Mouse (Mus musculus): ENCODE measurements around the gene Gas7. TPM values are rescaled to one million over a fixed set of nuclear protein-coding genes. Genes with fewer than 3 reads are reported as not detected.

Gas7 gene
- polyA plus RNA-seq, 1 experiment from 2014 or later = 10.5 TPM

GRCm38 (mm10) chr11:67582570-67582969 is 127.3 kb downstream of the Gas7 start:
- Histone ChIP-seq H3K36me3 (ENCODE audit: insufficient read depth) (no peaks in the 10 kb centered on the region), H3K27ac (ENCODE audit: low read depth) (no peak overlapping the region), H3K4me2 (no peak overlapping the region), H3K4me1 (ENCODE audit: insufficient read depth) (0 out of 2 replicates have a peak, but pooled peaks cover 10% of the 10 kb centered on the region), H3K9me3 (ENCODE audit: low read depth, low read length) (no peaks in the 10 kb centered on the region), H3K27me3 (ENCODE audit: insufficient read depth, low read length) (no peaks in the 10 kb centered on the region), H3K9ac (no peak overlapping the region), H3K4me3 (ENCODE audit: low read depth, low read length) (no peak overlapping the region)
- no peak for TF ChIP-seq CTCF (IDR thresholded peaks at IDR 0.05; ENCODE audit: low read depth)
- WGBS = 96% methylated on average over 4 of the region's 4 CpGs
- ATAC-seq (ENCODE audit: insufficient read depth) (no peak), DNase-seq (no peak)

GRCm38 (mm10) chr11:67585016-67585415 is 129.8 kb downstream of the Gas7 start:
- Histone ChIP-seq H3K4me2 (no peak overlapping the region), H3K9ac (no peak overlapping the region), H3K27me3 (ENCODE audit: insufficient read depth, low read length) (no peaks in the 10 kb centered on the region), H3K36me3 (ENCODE audit: insufficient read depth) (no peaks in the 10 kb centered on the region), H3K27ac (ENCODE audit: low read depth) (no peak overlapping the region), H3K9me3 (ENCODE audit: low read depth, low read length) (no peaks in the 10 kb centered on the region), H3K4me1 (ENCODE audit: insufficient read depth) (0 out of 2 replicates have a peak, but pooled peaks cover 9% of the 10 kb centered on the region), H3K4me3 (ENCODE audit: low read depth, low read length) (no peak overlapping the region)
- DNase-seq (no peak), ATAC-seq (ENCODE audit: insufficient read depth) (no peak)
- TF ChIP-seq CTCF (IDR thresholded peaks at IDR 0.05; ENCODE audit: low read depth) = no peak
- WGBS = 69% methylated on average over 6 of the region's 6 CpGs

GRCm38 (mm10) chr11:67585629-67586028 is 130.4 kb downstream of the Gas7 start:
- H3K4me3 ChIP-seq (ENCODE audit: low read depth, low read length) = no peak overlapping the region
- H3K36me3 ChIP-seq (ENCODE audit: insufficient read depth) = no peaks in the 10 kb centered on the region
- no peaks in the 10 kb centered on the region for H3K27me3 ChIP-seq (ENCODE audit: insufficient read depth, low read length)
- no peak overlapping the region for H3K9ac ChIP-seq
- no peak for TF ChIP-seq CTCF (IDR thresholded peaks at IDR 0.05; ENCODE audit: low read depth)
- no peak overlapping the region for H3K4me2 ChIP-seq
- H3K4me1 ChIP-seq (ENCODE audit: insufficient read depth) = 0 out of 2 replicates have a peak, but pooled peaks cover 5% of the 10 kb centered on the region
- no peak for ATAC-seq (ENCODE audit: insufficient read depth)
- no peak overlapping the region for H3K27ac ChIP-seq (ENCODE audit: low read depth)
- WGBS = 60% methylated on average over 2 of the region's 2 CpGs
- DNase-seq = no peak
- H3K9me3 ChIP-seq (ENCODE audit: low read depth, low read length) = no peaks in the 10 kb centered on the region

- Histone ChIP-seq H3K4me1 (ENCODE audit: insufficient read depth) (no peaks in the 10 kb centered on the region), H3K27ac (ENCODE audit: low read depth) (no peak overlapping the region), H3K4me3 (ENCODE audit: low read depth, low read length) (no peak overlapping the region), H3K9ac (no peak overlapping the region), H3K4me2 (no peak overlapping the region), H3K36me3 (ENCODE audit: insufficient read depth) (no peaks in the 10 kb centered on the region), H3K27me3 (ENCODE audit: insufficient read depth, low read length) (no peaks in the 10 kb centered on the region), H3K9me3 (ENCODE audit: low read depth, low read length) (no peaks in the 10 kb centered on the region)
- DNase-seq (no peak), ATAC-seq (ENCODE audit: insufficient read depth) (no peak)
- 83% methylated on average over 3 of the region's 3 CpGs for WGBS
- no peak for TF ChIP-seq CTCF (IDR thresholded peaks at IDR 0.05; ENCODE audit: low read depth)
Measured at GRCm38 (mm10) chr11:67586231-67586994, 131.2 kb downstream of the Gas7 start.

GRCm38 (mm10) chr11:67588196-67588827 is 133.1 kb downstream of the Gas7 start:
- no peak overlapping the region for H3K9ac ChIP-seq
- no peaks in the 10 kb centered on the region for H3K36me3 ChIP-seq (ENCODE audit: insufficient read depth)
- DNase-seq = no peak
- H3K4me1 ChIP-seq (ENCODE audit: insufficient read depth) = no peaks in the 10 kb centered on the region
- no peak overlapping the region for H3K4me3 ChIP-seq (ENCODE audit: low read depth, low read length)
- no peak for TF ChIP-seq CTCF (IDR thresholded peaks at IDR 0.05; ENCODE audit: low read depth)
- H3K9me3 ChIP-seq (ENCODE audit: low read depth, low read length) = no peaks in the 10 kb centered on the region
- no peak for ATAC-seq (ENCODE audit: insufficient read depth)
- WGBS = 66% methylated on average over 8 of the region's 8 CpGs
- H3K27ac ChIP-seq (ENCODE audit: low read depth) = no peak overlapping the region
- H3K4me2 ChIP-seq = no peak overlapping the region
- no peaks in the 10 kb centered on the region for H3K27me3 ChIP-seq (ENCODE audit: insufficient read depth, low read length)

GRCm38 (mm10) chr11:67588828-67589314 is 133.6 kb downstream of the Gas7 start:
- H3K27ac ChIP-seq (ENCODE audit: low read depth) = no peak overlapping the region
- no peak overlapping the region for H3K4me2 ChIP-seq
- no peak for TF ChIP-seq CTCF (IDR thresholded peaks at IDR 0.05; ENCODE audit: low read depth)
- H3K4me1 ChIP-seq (ENCODE audit: insufficient read depth) = no peaks in the 10 kb centered on the region
- H3K36me3 ChIP-seq (ENCODE audit: insufficient read depth) = no peaks in the 10 kb centered on the region
- ATAC-seq (ENCODE audit: insufficient read depth) = no peak
- H3K9ac ChIP-seq = no peak overlapping the region
- DNase-seq = peak; percentile 44
- H3K4me3 ChIP-seq (ENCODE audit: low read depth, low read length) = no peak overlapping the region
- no peaks in the 10 kb centered on the region for H3K27me3 ChIP-seq (ENCODE audit: insufficient read depth, low read length)
- WGBS = 46% methylated on average over 9 of the region's 9 CpGs
- no peaks in the 10 kb centered on the region for H3K9me3 ChIP-seq (ENCODE audit: low read depth, low read length)

- ATAC-seq (ENCODE audit: insufficient read depth) (no peak), DNase-seq (no peak)
- H3K36me3 ChIP-seq (ENCODE audit: insufficient read depth) = no peaks in the 10 kb centered on the region
- no peaks in the 10 kb centered on the region for H3K27me3 ChIP-seq (ENCODE audit: insufficient read depth, low read length)
- WGBS = 55% methylated on average over 6 of the region's 6 CpGs
- H3K4me3 ChIP-seq (ENCODE audit: low read depth, low read length) = no peak overlapping the region
- H3K27ac ChIP-seq (ENCODE audit: low read depth) = no peak overlapping the region
- no peak overlapping the region for H3K4me2 ChIP-seq
- H3K9ac ChIP-seq = no peak overlapping the region
- TF ChIP-seq CTCF (IDR thresholded peaks at IDR 0.05; ENCODE audit: low read depth) = no peak
- H3K4me1 ChIP-seq (ENCODE audit: insufficient read depth) = no peaks in the 10 kb centered on the region
- no peaks in the 10 kb centered on the region for H3K9me3 ChIP-seq (ENCODE audit: low read depth, low read length)
Measured at GRCm38 (mm10) chr11:67596233-67596632, 141.0 kb downstream of the Gas7 start.
